Mouse (Mus musculus) kidney, postnatal 10 days (tissue): ENCODE results near the gene Uba5.

ENCODE experiments used
- DNase-seq: peaks from one replicate; pipeline ENCODE4 v3.0.0; 2021; ENCODE audit warnings: mixed read lengths

The Uba5 gene

GRCm38 (mm10) chr9:104051028-104051427 is 11.9 kb downstream of the Uba5 start:
- DNase-seq = no peak

DNA sequence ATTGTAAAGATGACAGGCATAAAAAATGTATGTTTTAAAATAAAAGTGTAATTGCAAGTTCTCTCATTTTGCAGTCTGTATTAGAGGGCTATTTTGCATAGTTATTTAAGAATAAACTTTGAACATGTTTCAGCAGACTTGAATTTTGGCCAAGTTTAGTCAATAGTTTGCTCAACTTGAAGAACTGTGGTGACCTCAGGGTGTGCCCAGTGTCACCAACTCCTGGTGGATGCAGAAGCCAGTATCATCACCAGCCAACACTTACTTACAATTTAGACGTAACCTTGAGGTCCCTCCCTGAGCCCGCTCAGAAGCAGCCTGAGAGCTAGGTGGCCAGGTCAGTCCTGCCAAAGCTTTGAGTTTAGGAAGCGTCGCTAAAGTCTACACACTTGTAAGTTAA is 19.3 kb downstream of the Uba5 start:
- no peak for DNase-seq

GRCm38 (mm10) chr9:104040362-104040761 is 22.6 kb downstream of the Uba5 start, which contains the start of gene Gm28305:
Gene Gm28305 (plus strand): TSS chr9:104040662.
- DNase-seq = no peak

- no peak for DNase-seq
These were observed 23.2 kb downstream of the Uba5 start for GRCm38 (mm10) chr9:104039742-104040141.

GRCm38 (mm10) chr9:104039031-104039695 is 23.8 kb downstream of the Uba5 start:
- no peak for DNase-seq

- no peak for DNase-seq
These were observed 24.7 kb downstream of the Uba5 start for GRCm38 (mm10) chr9:104038266-104038665.

DNA sequence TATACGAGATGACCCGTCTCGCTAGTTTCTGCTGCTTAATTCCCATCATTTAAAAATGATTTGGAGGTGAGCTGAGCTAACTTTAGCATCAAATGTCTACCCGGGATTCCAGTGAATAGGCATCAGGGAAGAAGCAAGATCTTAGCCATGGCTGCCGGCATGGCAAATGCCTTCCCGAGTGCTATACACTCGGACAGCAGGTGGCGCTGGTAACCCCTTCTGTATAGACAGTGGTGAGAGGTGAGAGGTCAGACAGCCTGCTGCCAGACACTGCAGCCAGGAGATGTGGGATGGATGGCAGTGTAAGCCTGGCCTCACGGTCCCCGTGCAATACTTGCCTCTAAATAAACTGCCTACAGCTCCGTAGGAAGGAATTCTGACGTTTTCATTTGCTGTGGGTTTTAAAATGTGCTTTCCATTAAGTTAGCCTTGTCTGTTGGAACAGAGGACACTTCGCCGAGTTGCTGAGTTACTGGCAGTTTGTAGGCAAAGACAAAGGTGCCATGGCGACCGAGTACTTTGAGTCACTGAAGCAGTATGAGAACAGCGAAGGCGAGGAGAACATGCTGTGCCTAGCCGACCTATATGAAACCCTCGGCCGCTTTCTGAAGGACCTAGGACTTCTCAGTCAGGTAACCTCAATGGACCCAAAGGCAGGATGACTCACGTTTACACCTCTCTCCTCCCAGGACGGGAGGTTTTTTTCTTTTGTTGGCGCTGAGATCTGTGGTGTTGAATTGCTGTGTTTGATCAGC is 27.5 kb downstream of the Uba5 start:
- peak; percentile 88 for DNase-seq

DNA sequence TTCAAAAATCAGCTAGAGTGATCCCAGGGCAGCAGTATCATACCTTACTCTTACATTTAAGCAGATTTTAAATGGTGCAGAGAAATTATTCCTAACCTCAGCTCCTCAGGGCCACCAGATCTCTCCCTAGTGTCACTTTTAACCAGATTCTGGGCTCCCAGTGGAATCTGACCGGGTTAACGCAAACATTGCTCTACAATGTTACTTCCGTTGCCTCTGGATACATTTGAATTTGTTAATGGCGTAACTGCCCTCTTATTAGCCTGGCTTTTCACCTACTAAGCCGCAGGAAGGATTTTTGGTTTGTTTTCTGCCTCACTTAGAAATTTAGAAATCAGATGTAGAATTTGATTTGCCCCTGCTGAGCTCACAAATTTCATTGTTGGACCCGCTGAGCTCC is 28.2 kb downstream of the Uba5 start:
- no peak for DNase-seq

- DNase-seq = no peak
These were observed 28.7 kb downstream of the Uba5 start for GRCm38 (mm10) chr9:104034231-104034630.

GRCm38 (mm10) chr9:104029861-104030260 is 33.1 kb downstream of the Uba5 start:
- DNase-seq = no peak

- no peak for DNase-seq
These were observed 35.7 kb downstream of the Uba5 start for GRCm38 (mm10) chr9:104027186-104027585.

- DNase-seq = no peak
These were observed 41.9 kb downstream of the Uba5 start for GRCm38 (mm10) chr9:104021026-104021425.

DNA sequence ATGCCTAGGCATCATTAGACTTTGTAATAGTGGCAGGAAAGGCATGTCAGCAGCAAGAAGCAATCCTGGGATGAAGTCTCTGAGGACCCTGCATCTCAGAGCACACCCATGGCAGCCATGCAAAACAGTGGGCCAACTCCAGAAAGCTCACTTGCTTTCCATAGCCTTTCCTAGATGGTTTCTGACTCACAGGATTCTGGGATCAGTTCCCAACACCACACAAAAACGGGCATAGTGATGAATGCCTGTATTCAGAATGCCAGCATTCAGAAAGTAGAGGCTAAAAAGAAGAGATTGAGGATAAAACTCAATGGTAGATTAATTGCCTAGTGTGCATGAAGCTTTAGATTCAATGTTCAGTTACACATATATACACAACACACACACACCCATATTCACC is 48.4 kb downstream of the Uba5 start:
- DNase-seq = no peak

DNA sequence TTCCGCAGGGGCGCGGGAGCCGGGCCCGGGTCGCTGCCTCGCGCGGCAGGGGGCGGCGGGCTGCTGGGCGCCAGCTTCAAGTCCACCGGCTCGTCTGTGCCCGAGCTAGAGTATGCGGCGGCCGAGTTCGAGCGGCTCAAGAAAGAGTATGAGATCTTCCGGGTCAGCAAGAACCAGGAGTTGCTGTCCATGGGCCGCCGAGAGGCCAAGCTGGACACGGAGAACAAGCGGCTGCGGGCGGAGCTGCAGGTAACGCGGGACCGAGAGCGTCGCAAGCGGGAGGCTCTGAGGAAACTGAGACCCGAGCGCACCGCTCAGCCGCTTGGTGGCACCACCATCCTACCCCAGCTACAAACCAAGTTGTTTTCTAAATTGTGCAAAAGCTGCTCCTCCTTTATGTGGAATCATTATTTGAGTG is 60.0 kb downstream of the Uba5 start:
- peak; percentile 81 for DNase-seq

DNA sequence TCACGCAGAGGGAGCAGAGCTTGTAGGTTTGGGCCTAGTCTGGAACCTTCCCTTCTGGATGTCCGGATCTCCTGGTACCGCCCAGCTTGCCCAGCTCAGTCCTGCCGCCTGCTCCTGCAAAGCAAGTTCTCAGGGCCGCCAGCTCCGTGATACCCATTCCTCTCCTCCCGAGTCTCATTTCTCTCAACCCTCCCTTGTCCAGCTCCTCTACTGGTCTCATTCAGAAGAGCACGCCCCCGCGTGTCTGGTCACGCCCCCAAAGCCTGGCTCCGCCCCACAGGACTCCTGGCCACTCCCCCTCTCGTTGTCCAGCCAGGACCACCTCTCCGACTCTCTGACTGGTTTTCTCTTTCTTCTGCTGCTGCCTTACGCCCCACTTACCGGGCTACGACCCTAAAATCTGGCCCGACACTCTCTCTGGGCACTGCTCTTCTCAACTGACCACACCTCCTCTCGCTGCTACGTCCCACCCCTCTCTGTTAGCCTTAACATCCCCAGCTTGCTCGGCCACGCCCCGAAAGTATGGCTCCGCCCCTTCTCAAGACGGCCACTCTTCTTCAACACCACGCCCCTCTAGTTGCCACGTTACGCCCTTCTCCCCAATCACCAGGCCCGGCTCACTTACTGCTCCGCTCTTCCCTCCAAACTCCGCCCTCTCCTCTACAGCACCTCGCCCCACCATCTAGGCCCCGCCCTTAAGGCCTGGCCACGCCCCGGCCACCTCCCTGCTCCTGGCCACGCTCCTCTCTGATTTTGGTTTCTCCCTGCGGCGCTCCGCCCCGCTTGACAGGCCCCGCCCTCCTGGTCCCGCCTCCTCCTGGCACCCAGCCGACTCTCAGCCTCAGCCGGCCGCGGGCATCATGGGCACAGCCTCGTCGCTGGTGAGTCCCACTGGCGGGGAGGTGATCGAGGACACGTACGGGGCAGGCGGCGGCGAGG is 60.7 kb downstream of the Uba5 start, which contains the start of gene Nphp3:
TSS of gene Nphp3 (plus strand) at position 624 of the 939 bp plus-strand sequence.
- DNase-seq = peak; percentile 100

DNA sequence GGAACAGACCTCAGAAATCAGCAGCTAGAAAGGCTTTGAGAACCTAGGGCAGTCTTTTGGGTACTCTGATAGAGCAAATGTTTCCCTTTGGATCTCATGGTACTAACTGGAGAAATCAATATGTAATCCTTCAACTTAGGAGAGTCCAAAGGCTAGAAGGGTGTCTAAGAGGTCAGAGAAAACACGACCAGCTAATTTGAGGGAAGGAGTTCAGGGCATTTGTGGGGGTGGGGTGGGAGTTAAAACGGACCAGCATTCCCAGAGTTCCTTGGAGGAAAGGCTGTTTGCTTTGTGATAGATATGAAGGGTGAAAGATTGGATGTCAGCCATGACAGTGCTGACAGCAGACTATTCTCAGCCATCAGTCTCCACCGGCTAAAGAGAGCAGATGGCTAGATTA is 62.3 kb downstream of the Uba5 start:
- DNase-seq = peak; percentile 45
